Mouse (Mus musculus) ES-Bruce4 (cell line): ENCODE measurements around the gene Fbxo36.
A peak's percentile ranks its signal among the peaks of the same experiment; 100 is the strongest.

ENCODE experiments used
- CTCF ChIP-seq: IDR thresholded peaks from one replicate; pipeline ENCODE4 v1.8.1; 2011; ENCODE audit warnings: low read depth, low read length
- EP300 ChIP-seq: IDR thresholded peaks from 2 replicates; pipeline ENCODE4 v1.6.1; 2011; ENCODE audit warnings: low read depth, low read length; ENCODE audit not compliant: insufficient read depth
- POLR2A ChIP-seq: IDR thresholded peaks from one replicate; pipeline ENCODE4 v1.8.1; 2011; ENCODE audit warnings: low read length; ENCODE audit not compliant: insufficient read depth

DNA sequence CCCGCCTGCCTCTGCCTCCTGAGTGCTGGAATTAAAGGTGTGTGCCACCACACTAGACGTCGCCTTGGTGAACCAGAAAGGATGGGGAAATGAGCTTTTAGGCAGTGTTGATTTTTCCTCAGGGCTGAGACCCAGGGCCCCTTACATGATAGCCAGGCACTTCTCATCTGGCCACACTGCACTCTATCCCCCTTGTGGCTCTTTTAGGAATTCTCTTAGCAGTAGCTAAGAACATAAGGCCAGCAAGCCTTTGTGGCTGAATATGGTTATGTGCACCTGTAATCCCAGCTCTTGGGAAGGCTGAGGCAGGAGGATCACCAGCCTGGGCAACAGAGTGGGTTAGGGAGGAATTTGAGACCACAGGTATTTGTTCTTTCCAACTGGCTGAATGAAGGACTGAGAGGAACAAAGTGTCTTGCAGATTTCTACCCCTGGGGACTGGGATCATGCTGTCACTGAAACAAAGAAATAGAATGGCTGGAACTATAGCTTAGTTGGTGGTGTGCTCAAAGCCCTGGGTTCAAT is 27.1 kb downstream of the Fbxo36 start:
- TF ChIP-seq CTCF (no peak), POLR2A (no peak), EP300 (0 out of 2 replicates have a peak, but pooled peaks have one; percentile 25)
